In the genomic region with DNA sequence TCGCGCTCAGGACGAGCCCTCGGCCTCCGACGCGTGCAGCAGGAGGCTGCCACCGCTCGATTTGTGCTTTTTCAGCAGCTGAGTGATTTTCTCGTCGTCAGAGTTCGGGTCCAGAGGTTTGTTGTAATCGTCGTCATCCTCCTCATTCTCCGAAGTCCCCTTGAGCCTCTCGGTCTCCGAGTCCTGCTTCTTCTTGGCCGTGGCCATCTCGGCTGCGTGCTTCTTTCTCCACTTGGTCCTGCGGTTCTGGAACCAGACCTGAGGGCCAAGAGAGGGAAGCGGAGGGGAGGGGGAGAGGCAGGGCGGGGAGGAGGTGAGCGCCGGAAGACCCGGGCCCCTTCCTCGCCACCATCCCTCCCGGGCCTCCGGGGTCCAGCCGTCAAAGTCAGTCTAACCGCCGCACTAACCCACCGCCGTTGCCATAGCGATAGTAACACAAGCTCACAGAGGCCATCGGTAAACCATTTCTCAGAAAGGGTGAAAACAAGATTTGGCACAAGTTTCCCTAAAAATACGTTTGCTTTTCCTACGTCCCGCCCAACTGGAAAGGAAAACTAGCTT, we compare ENCODE assay signal across 10 mouse cellular contexts. TPM values are rescaled to one million over a fixed set of nuclear protein-coding genes. Genes with fewer than 3 reads are reported as not detected.
DNase-seq lines count a peak whose midpoint lies in the region; ATAC-seq lines count a peak whose summit lies in the region.
"Had no signal": no experiment of that assay in that cellular context is flagged by ENCODE, and none has a peak within 500 bp of the region (broad histone marks: within the 10 kb centered on the region; RNA-seq: fewer than 3 reads in every experiment).

No protein-coding gene starts in this region.

- peak overlapping the region; percentile 22 for H3K4me3 ChIP-seq in kidney, embryonic 15.5 days (replicated peaks)
- peak overlapping the region; percentile 47 for H3K4me3 ChIP-seq in hindbrain, embryonic 12.5 days

- H3K9me3 ChIP-seq in kidney, embryonic 15.5 days (replicated peaks) = no peaks in the 10 kb centered on the region
- no peaks in the 10 kb centered on the region for H3K9me3 ChIP-seq in hindbrain, embryonic 12.5 days (replicated peaks)

- no peak overlapping the region for H3K9ac ChIP-seq in kidney, embryonic 15.5 days
- peak overlapping the region; percentile 57 for H3K9ac ChIP-seq in hindbrain, embryonic 12.5 days

- H3K36me3 ChIP-seq in kidney, embryonic 15.5 days = no peaks in the 10 kb centered on the region
- no peaks in the 10 kb centered on the region for H3K36me3 ChIP-seq in hindbrain, embryonic 12.5 days

- no peak overlapping the region for H3K27ac ChIP-seq in kidney, embryonic 15.5 days
- 0 out of 2 replicates have a peak overlapping the region, but pooled peaks have one; percentile 19 for H3K27ac ChIP-seq in hindbrain, embryonic 12.5 days

- H3K4me1 ChIP-seq in kidney, embryonic 15.5 days = peaks cover 35% of the 10 kb centered on the region
- H3K4me1 ChIP-seq in hindbrain, embryonic 12.5 days = peaks cover 17% of the 10 kb centered on the region

- no peak for ATAC-seq in kidney, embryonic 15.5 days (replicated peaks; ENCODE audit: low FRiP score)
- ATAC-seq in hindbrain, embryonic 12.5 days (ENCODE audit: low FRiP score) = 0 out of 2 replicates have a peak, but pooled peaks have one; percentile 44

- peaks cover 98% of the 10 kb centered on the region for H3K27me3 ChIP-seq in kidney, embryonic 15.5 days
- H3K27me3 ChIP-seq in hindbrain, embryonic 12.5 days = peaks cover 84% of the 10 kb centered on the region
- H3K27me3 ChIP-seq: CH12.LX had no signal

- peak overlapping the region; percentile 36 for H3K4me2 ChIP-seq in kidney, embryonic 15.5 days
- H3K4me2 ChIP-seq in hindbrain, embryonic 12.5 days (replicated peaks) = peak overlapping the region; percentile 44

- under 1% methylated on average over 39 of the region's 39 CpGs for WGBS in kidney, embryonic 15.5 days
- under 1% methylated on average over 39 of the region's 39 CpGs for WGBS in hindbrain, embryonic 12.5 days

- DNase-seq in kidney, postnatal 14 days = no peak
- DNase-seq in embryo, embryonic 10 days (ENCODE audit: low spot score) = peak; percentile 86
- DNase-seq in neural tube, embryonic 10.5 days (ENCODE audit: extremely low spot score, low spot score) = peak; percentile 79
- DNase-seq in natural killer cell, adult 2 months (ENCODE audit: low spot score in 2 of 2) = no peak
- no peak for DNase-seq in frontal cortex, postnatal 14 days (ENCODE audit: low spot score in 2 of 2)
- DNase-seq in gastrocnemius, postnatal 10 days = no peak
- DNase-seq: lung, postnatal 14 days had no signal

RNA-seq across cellular contexts. Expression of a gene that starts 5.3 kb away (rescaled TPM):
- polyA plus RNA-seq in kidney, embryonic 15.5 days (2015; fragmentation: Nextera tagmentation; extraction: Ambion mirVana) = 0.55 and 0.90 TPM in 2 replicates
- 18.4 and 18.9 TPM in 2 replicates for polyA plus RNA-seq in hindbrain, embryonic 12.5 days (2016; fragmentation: Nextera tagmentation; extraction: Ambion mirVana)
- under 1 TPM in 1 of 2 experiments, not detected in 1; 0.07 TPM for total RNA-seq in gastrocnemius, postnatal 10 days (2021)
- total RNA-seq: CH12.LX had no signal

Comparison
In these comparisons a context has a peak if more than half of its experiments do, and no peak if none do; other contexts are left out.
1. DNase-seq: peak in embryo, embryonic 10 days (single experiment) and neural tube, embryonic 10.5 days (single experiment); none in kidney, postnatal 14 days (single experiment), natural killer cell, adult 2 months (0 of 2), frontal cortex, postnatal 14 days (0 of 2) and gastrocnemius, postnatal 10 days (single experiment).
2. RNA of a gene that starts 5.3 kb away (polyA plus RNA-seq): 18.4 to 18.9 TPM in hindbrain, embryonic 12.5 days; 0.55 to 0.90 TPM in kidney, embryonic 15.5 days; every median in the first group is over 10 times any median in the second.